Mouse (Mus musculus): ENCODE measurements around the gene Tnrc18. TPM values are rescaled to one million over a fixed set of nuclear protein-coding genes. Genes with fewer than 3 reads are reported as not detected.

Gene Tnrc18
- polyA plus RNA-seq, 1 experiment from 2014 or later: 16.3 TPM

GRCm38 (mm10) chr5:142796921-142797320 is 20.5 kb downstream of the Tnrc18 start:
- no peak for TF ChIP-seq CTCF (IDR thresholded peaks at IDR 0.05; ENCODE audit: low read depth)
- H3K9ac ChIP-seq (ENCODE audit: low read depth, low read length): 0 out of 2 replicates have a peak overlapping the region, but pooled peaks have one; percentile 4
- no peak overlapping the region for H3K4me2 ChIP-seq (ENCODE audit: low read length)
- 91% methylated on average over 4 of the region's 4 CpGs for WGBS
- H3K27ac ChIP-seq: no peak overlapping the region
- no peaks in the 10 kb centered on the region for H3K27me3 ChIP-seq (ENCODE audit: insufficient read depth, low read length)
- H3K4me3 ChIP-seq (replicated peaks; ENCODE audit: low read depth, low read length): no peak overlapping the region
- DNase-seq (ENCODE audit: low spot score) (no peak), ATAC-seq (replicated peaks; ENCODE audit: low FRiP score, low read depth) (no peak)
- peaks cover 9% of the 10 kb centered on the region; the same call in 1 of the 2 replicates for H3K4me1 ChIP-seq (replicated peaks; ENCODE audit: insufficient read depth, low read length)
- 0 out of 2 replicates have a peak, but pooled peaks cover under 1% of the 10 kb centered on the region for H3K36me3 ChIP-seq (ENCODE audit: insufficient read depth, low read length)
- no peaks in the 10 kb centered on the region for H3K9me3 ChIP-seq (replicated peaks; ENCODE audit: low read length)

- Histone ChIP-seq H3K27ac (no peak overlapping the region), H3K4me3 (replicated peaks; ENCODE audit: low read depth, low read length) (no peak overlapping the region), H3K36me3 (ENCODE audit: insufficient read depth, low read length) (0 out of 2 replicates have a peak, but pooled peaks cover 7% of the 10 kb centered on the region), H3K4me2 (ENCODE audit: low read length) (no peak overlapping the region), H3K27me3 (ENCODE audit: insufficient read depth, low read length) (no peaks in the 10 kb centered on the region), H3K4me1 (replicated peaks; ENCODE audit: insufficient read depth, low read length) (0 out of 2 replicates have a peak, but pooled peaks cover 4% of the 10 kb centered on the region), H3K9me3 (replicated peaks; ENCODE audit: low read length) (no peaks in the 10 kb centered on the region), H3K9ac (ENCODE audit: low read depth, low read length) (no peak overlapping the region)
- no peak for ATAC-seq (replicated peaks; ENCODE audit: low FRiP score, low read depth)
- WGBS: 86% methylated on average over 13 of the region's 13 CpGs
- DNase-seq (ENCODE audit: low spot score): no peak
- TF ChIP-seq CTCF (IDR thresholded peaks at IDR 0.05; ENCODE audit: low read depth): no peak
Measured at GRCm38 (mm10) chr5:142794582-142794981, 22.9 kb downstream of the Tnrc18 start.

DNA sequence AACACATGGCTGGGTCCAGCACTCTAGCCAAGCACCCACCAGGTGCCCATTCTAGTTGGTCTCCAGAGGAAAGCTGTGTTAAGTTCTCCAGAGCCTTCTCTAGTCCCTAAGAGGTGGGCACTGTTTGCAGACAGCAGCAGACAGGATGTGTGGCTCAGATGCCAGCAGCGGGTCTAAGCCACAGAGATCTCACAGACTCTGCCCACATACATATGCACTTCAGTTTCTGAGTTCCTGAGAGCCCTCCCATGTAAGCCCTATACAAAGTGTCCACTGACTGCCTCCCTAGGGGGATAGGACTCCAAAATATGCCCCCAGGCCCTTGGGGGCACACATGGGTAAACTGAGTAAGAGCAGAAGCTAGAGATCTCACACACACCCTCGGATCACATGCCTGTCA is 23.3 kb downstream of the Tnrc18 start:
- ATAC-seq (replicated peaks; ENCODE audit: low FRiP score, low read depth) (no peak), DNase-seq (ENCODE audit: low spot score) (no peak)
- H3K9me3 ChIP-seq (replicated peaks; ENCODE audit: low read length): no peaks in the 10 kb centered on the region
- WGBS: 71% methylated on average over 2 of the region's 2 CpGs
- no peak overlapping the region for H3K4me3 ChIP-seq (replicated peaks; ENCODE audit: low read depth, low read length)
- 0 out of 2 replicates have a peak, but pooled peaks cover 7% of the 10 kb centered on the region for H3K36me3 ChIP-seq (ENCODE audit: insufficient read depth, low read length)
- no peak overlapping the region for H3K9ac ChIP-seq (ENCODE audit: low read depth, low read length)
- H3K27me3 ChIP-seq (ENCODE audit: insufficient read depth, low read length): no peaks in the 10 kb centered on the region
- TF ChIP-seq CTCF (IDR thresholded peaks at IDR 0.05; ENCODE audit: low read depth): no peak
- no peak overlapping the region for H3K4me2 ChIP-seq (ENCODE audit: low read length)
- H3K27ac ChIP-seq: no peak overlapping the region
- H3K4me1 ChIP-seq (replicated peaks; ENCODE audit: insufficient read depth, low read length): 0 out of 2 replicates have a peak, but pooled peaks cover 4% of the 10 kb centered on the region

DNA sequence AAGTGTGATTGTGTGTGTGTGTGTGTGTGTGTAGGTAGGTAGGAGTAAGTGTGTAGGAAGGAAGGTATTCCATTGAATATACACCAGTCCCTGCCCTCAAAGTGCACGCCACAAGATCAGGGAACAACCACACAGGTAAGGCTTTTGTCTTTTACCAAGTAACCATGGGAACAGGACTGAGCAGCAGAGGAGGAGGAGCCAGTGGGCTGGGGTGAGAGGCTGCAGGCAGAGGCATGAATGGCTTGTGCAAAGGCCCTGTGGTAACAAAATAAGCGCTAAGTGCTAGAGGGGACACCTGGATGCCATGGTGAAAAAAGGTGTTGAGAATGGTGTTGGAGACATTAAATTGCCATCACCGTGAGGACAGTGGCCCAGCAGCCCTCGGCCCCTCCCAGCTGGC is 24.9 kb downstream of the Tnrc18 start:
- Histone ChIP-seq H3K27me3 (ENCODE audit: insufficient read depth, low read length) (no peaks in the 10 kb centered on the region), H3K27ac (no peak overlapping the region), H3K4me3 (replicated peaks; ENCODE audit: low read depth, low read length) (no peak overlapping the region), H3K9ac (ENCODE audit: low read depth, low read length) (no peak overlapping the region), H3K4me1 (replicated peaks; ENCODE audit: insufficient read depth, low read length) (0 out of 2 replicates have a peak, but pooled peaks cover 4% of the 10 kb centered on the region), H3K9me3 (replicated peaks; ENCODE audit: low read length) (no peaks in the 10 kb centered on the region; the same call in 1 of the 2 replicates), H3K36me3 (ENCODE audit: insufficient read depth, low read length) (peaks cover 19% of the 10 kb centered on the region), H3K4me2 (ENCODE audit: low read length) (no peak overlapping the region)
- no peak for ATAC-seq (replicated peaks; ENCODE audit: low FRiP score, low read depth)
- no peak for DNase-seq (ENCODE audit: low spot score)
- WGBS: 90% methylated on average over 4 of the region's 4 CpGs
- no peak for TF ChIP-seq CTCF (IDR thresholded peaks at IDR 0.05; ENCODE audit: low read depth)

DNA sequence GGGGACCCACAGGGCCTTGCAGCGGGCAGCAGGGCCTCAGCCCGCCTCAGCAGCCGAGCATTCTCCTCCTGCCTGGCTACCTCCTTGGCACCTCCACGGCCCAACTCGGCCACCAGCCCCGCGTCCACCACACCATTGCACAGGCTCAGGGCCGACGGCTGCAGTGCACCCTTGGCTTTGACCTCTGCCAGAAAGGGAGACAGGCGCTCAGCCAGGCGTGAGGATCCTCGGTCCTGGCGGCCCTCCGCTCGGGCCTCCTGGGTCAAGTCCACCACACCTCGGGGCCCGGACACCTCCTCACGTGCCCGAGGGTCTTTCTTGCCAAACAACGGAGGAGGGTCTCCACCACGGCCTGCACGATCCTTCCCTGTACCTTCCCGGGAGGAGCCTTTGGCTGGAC is 29.2 kb downstream of the Tnrc18 start:
- no peak overlapping the region for H3K27ac ChIP-seq
- no peaks in the 10 kb centered on the region; the same call in 1 of the 2 replicates for H3K9me3 ChIP-seq (replicated peaks; ENCODE audit: low read length)
- H3K4me3 ChIP-seq (replicated peaks; ENCODE audit: low read depth, low read length): no peak overlapping the region
- DNase-seq (ENCODE audit: low spot score) (no peak), ATAC-seq (replicated peaks; ENCODE audit: low FRiP score, low read depth) (0 out of 2 replicates have a peak, but pooled peaks have one; percentile 11)
- H3K27me3 ChIP-seq (ENCODE audit: insufficient read depth, low read length): no peaks in the 10 kb centered on the region
- no peaks in the 10 kb centered on the region for H3K4me1 ChIP-seq (replicated peaks; ENCODE audit: insufficient read depth, low read length)
- no peak overlapping the region for H3K9ac ChIP-seq (ENCODE audit: low read depth, low read length)
- H3K4me2 ChIP-seq (ENCODE audit: low read length): no peak overlapping the region
- WGBS: 91% methylated on average over 21 of the region's 23 CpGs
- no peak for TF ChIP-seq CTCF (IDR thresholded peaks at IDR 0.05; ENCODE audit: low read depth)
- H3K36me3 ChIP-seq (ENCODE audit: insufficient read depth, low read length): peaks cover 29% of the 10 kb centered on the region

- no peak overlapping the region for H3K4me2 ChIP-seq (ENCODE audit: low read length)
- 0 out of 2 replicates have a peak, but pooled peaks cover 5% of the 10 kb centered on the region for H3K4me1 ChIP-seq (replicated peaks; ENCODE audit: insufficient read depth, low read length)
- TF ChIP-seq CTCF (IDR thresholded peaks at IDR 0.05; ENCODE audit: low read depth): no peak
- no peaks in the 10 kb centered on the region; the same call in 1 of the 2 replicates for H3K9me3 ChIP-seq (replicated peaks; ENCODE audit: low read length)
- peaks cover 29% of the 10 kb centered on the region for H3K36me3 ChIP-seq (ENCODE audit: insufficient read depth, low read length)
- H3K9ac ChIP-seq (ENCODE audit: low read depth, low read length): no peak overlapping the region
- 84% methylated on average over 37 of the region's 37 CpGs for WGBS
- H3K4me3 ChIP-seq (replicated peaks; ENCODE audit: low read depth, low read length): no peak overlapping the region
- no peak overlapping the region for H3K27ac ChIP-seq
- no peak for ATAC-seq (replicated peaks; ENCODE audit: low FRiP score, low read depth)
- no peaks in the 10 kb centered on the region for H3K27me3 ChIP-seq (ENCODE audit: insufficient read depth, low read length)
- no peak for DNase-seq (ENCODE audit: low spot score)
Measured at GRCm38 (mm10) chr5:142787304-142787905, 30.1 kb downstream of the Tnrc18 start.
